Mouse (Mus musculus) effector memory CD4-positive, alpha-beta T cell, adult 7 months (primary cell): Measurements from ENCODE around the gene Rad51c. TPM values are rescaled to one million over a fixed set of nuclear protein-coding genes. Genes with fewer than 3 reads are reported as not detected.

ENCODE experiments used
- polyA plus RNA-seq: library from polyadenylated mRNA; unstranded; fragments of 100-300 nt; shearing (Covaris generic); gene quantifications from one replicate; pipeline ENCODE4 v1.2.1, GENCODE M21; 2017

Rad51c gene
- 2.6 TPM for polyA plus RNA-seq

DNA sequence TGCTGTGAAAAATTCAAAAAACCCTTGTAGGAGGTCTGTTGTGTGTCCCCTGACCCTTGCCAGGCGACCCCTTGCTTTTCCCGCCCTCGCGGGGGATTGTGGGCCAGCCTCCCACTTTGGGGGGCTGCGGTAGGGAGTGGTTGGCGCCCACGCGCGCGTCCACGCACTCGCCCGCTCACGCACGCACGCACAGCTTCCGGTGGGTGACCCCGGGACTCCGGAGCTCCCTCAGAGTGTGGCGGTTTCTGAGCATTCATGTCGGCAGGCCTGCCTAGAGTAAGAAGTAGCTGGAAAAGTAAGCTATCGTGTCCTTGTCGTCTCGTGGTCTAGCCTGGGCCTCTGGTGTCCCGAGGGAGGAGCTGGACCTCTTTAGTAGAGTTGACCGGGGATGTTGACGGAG lies at the start of gene Rad51c, which contains the start of gene Tex14:
TSS of gene Rad51c (minus strand) at position 79 of the 400 bp plus-strand sequence.
TSS of gene Tex14 (plus strand) at position 190 of the 400 bp plus-strand sequence.

DNA sequence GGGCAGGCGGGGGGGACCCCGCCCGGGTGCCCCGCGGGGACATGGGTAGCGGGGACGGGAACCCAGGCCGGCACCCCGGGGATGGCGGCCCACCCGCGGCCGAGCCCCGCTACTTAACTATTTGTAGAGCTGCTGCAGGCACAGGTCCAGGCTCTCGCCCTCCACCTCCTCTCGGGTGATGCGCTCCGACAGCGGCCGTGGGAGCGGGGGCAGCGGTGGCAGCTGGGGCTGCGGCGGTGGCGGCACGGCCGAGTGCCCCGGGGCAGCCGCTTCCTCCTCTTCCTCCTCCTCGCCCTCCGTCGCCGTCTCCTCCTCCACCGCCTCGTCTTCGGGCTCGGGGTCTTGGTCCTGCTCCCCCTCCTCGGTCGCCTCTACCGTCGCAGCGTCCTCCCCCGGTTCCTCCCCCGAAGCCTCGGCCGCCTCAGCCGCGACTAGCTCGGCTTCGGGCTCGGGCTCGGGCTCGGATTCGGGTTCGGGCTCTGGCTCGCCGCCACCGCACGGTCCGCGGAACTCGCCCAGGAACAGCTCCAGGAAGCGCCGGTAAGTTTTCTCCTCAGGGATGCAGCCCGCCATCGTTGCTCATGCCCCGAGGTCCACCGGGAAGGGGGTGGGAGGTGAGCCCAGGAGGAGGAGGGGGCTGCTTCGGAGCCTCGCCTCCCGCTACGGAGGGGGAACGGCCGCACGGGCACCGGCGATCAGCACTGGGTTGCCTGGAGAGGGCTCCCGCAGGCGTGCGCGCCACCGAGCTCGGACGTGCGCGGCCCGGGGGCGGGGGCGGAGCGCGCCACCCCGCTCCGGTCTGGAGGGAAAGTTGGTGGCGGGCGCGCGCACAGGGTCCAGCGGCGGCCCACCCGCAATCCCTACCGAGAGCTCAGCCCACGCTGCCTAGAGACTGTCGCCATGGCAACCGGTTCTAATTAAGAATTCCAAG lies 46.2 kb downstream of the Rad51c start, which contains the start of gene Ppm1e:
TSS of gene Ppm1e (minus strand) at position 693 of the 931 bp plus-strand sequence.

Other genes with a start within 250 kb of the Rad51c start
- 0.06 TPM for gene Ppm1e, start 45.9 kb downstream of the Rad51c start, polyA plus RNA-seq
- gene Tex14, start 111 bp upstream of the Rad51c start, polyA plus RNA-seq: 1.5 TPM
- gene Gm11492, start 161.7 kb upstream of the Rad51c start, polyA plus RNA-seq: not detected
- 3.5 TPM for gene Sept4, start 163.9 kb upstream of the Rad51c start, polyA plus RNA-seq
- 19.6 TPM for gene Mtmr4, start 187.2 kb upstream of the Rad51c start, polyA plus RNA-seq
- 0.15 TPM for gene Hsf5, start 212.2 kb upstream of the Rad51c start, polyA plus RNA-seq